Mouse (Mus musculus): ENCODE measurements around the gene Smg5. TPM values are rescaled to one million over a fixed set of nuclear protein-coding genes. Genes with fewer than 3 reads are reported as not detected.

The Smg5 gene
- polyA plus RNA-seq, 1 experiment from 2014 or later = 50.1 TPM

DNA sequence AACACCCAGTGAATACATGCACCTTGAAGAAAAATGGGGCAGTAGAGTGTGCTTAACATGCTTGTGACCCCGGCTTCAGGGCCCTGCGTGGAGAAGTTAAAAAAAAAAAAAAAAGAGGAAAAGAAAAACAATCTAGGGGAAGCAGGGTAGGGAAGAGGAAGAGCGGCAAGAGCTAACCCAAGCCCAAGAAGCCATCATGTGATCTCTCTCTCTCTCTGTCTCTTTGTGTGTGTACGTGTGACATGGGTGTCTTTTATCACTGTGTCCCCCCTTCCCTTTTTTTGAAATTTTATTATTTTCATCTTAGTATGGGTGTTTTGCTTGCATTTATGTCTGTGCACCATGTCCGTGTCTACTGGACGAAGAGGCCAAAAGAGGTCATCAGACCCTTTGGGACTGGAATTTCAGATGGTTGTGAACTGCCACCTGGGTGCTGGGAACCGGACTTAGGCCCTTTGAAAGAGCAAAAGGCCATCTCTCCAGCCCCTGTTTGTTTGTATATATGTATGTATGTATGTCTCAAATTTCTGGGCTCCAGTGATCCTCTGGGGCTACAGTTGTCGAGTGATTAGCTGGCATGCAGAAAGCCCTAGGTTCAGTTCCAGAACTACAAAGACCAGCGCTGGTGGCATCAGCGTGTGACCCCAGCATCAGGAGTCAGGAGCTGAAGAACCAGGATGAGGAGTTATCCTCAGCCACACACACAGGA is 67.6 kb downstream of the Smg5 start:
- Histone ChIP-seq H3K4me3 (ENCODE audit: low read length) (no peak overlapping the region), H3K4me1 (ENCODE audit: control insufficient read depth, insufficient read depth, low read length) (peaks cover 4% of the 10 kb centered on the region), H3K4me2 (ENCODE audit: low read depth, low read length) (no peak overlapping the region), H3K27me3 (ENCODE audit: control insufficient read depth, insufficient read depth, low read length) (no peaks in the 10 kb centered on the region), H3K9ac (ENCODE audit: low read length) (no peak overlapping the region), H3K27ac (ENCODE audit: low read length) (no peak overlapping the region), H3K36me3 (ENCODE audit: control insufficient read depth, insufficient read depth) (peaks cover 11% of the 10 kb centered on the region), H3K9me3 (replicated peaks; ENCODE audit: control insufficient read depth, low read length) (no peaks in the 10 kb centered on the region)
- 94% methylated on average over 10 of the region's 10 CpGs for WGBS
- no peak for ATAC-seq (replicated peaks; ENCODE audit: extremely low read depth, insufficient read depth, low FRiP score)

DNA sequence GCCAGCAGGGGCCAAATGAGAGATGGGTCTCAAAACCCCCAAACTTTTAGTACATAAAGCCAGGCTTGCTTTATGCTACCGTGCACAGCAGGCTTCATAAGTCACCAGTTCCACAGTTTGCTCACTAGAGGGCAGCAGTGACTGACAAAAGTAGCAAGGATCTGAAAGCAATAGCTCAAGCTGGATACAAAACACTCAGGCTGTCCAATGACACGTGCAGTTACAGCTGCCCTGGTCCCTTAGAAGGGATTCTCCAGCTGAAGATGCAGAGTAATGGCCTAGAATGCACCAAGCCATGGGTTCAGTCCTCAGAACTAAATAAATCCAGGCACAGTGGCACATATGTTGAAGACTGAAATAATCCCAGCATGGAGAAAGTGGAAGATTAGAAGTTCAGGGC is 71.0 kb downstream of the Smg5 start:
- Histone ChIP-seq H3K27ac (ENCODE audit: low read length) (no peak overlapping the region), H3K27me3 (ENCODE audit: control insufficient read depth, insufficient read depth, low read length) (no peaks in the 10 kb centered on the region), H3K36me3 (ENCODE audit: control insufficient read depth, insufficient read depth) (peaks cover 6% of the 10 kb centered on the region; the same call in 1 of the 2 replicates), H3K4me2 (ENCODE audit: low read depth, low read length) (no peak overlapping the region), H3K4me1 (ENCODE audit: control insufficient read depth, insufficient read depth, low read length) (peaks cover 17% of the 10 kb centered on the region), H3K9ac (ENCODE audit: low read length) (no peak overlapping the region), H3K9me3 (replicated peaks; ENCODE audit: control insufficient read depth, low read length) (no peaks in the 10 kb centered on the region), H3K4me3 (ENCODE audit: low read length) (no peak overlapping the region)
- 1% methylated on average over 2 of the region's 2 CpGs for WGBS
- ATAC-seq (replicated peaks; ENCODE audit: extremely low read depth, insufficient read depth, low FRiP score) = 0 out of 2 replicates have a peak, but pooled peaks have one; percentile 9

DNA sequence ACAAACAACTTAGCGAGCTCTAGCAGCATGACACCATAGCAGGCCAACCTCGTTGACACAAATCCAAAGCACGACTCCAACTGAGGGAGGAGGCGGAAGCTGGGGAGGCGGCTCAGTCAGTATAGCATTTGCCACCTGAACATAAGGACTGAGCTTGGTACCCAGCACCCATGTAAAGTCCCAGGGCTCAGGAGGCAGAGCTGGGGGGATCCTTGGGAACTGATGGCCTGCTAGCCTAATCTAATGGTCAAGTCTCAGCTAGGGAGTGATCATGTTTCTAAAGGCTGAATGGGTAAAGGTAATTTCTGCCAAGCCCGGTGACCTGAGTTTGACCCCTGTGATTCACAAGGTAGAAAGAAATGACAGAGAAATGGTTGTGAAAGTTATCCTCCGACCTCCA is 71.5 kb downstream of the Smg5 start:
- Histone ChIP-seq H3K9ac (ENCODE audit: low read length) (peak overlapping the region; percentile 31; the same call in 1 of the 2 replicates), H3K4me1 (ENCODE audit: control insufficient read depth, insufficient read depth, low read length) (peaks cover 17% of the 10 kb centered on the region), H3K36me3 (ENCODE audit: control insufficient read depth, insufficient read depth) (peaks cover 10% of the 10 kb centered on the region; the same call in 1 of the 2 replicates), H3K9me3 (replicated peaks; ENCODE audit: control insufficient read depth, low read length) (no peaks in the 10 kb centered on the region), H3K4me2 (ENCODE audit: low read depth, low read length) (no peak overlapping the region), H3K4me3 (ENCODE audit: low read length) (no peak overlapping the region), H3K27ac (ENCODE audit: low read length) (no peak overlapping the region), H3K27me3 (ENCODE audit: control insufficient read depth, insufficient read depth, low read length) (no peaks in the 10 kb centered on the region)
- no peak for ATAC-seq (replicated peaks; ENCODE audit: extremely low read depth, insufficient read depth, low FRiP score)
- WGBS = 53% methylated on average over 7 of the region's 7 CpGs

DNA sequence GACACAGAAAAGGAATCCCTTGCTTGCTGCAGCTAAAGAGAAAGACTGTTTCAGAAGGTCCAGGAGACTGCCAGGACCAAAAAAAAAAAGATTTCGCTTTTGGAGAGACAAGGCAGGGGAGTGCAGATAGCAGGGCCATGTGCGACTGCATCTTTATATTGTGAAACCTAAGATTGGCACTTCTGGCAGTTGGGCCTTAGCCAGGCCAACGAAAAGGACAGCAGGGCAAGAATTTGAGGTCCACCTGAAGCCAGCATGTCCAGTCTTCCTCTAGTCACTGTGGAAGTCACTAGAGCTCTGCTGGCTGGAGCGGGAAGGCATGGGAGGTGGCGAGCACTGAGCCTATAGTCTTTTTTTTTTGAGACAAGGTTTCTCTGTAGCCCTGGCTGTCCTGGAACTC is 72.9 kb downstream of the Smg5 start:
- Histone ChIP-seq H3K9me3 (replicated peaks; ENCODE audit: control insufficient read depth, low read length) (no peaks in the 10 kb centered on the region), H3K4me3 (ENCODE audit: low read length) (peak overlapping the region; percentile 71), H3K4me2 (ENCODE audit: low read depth, low read length) (peak overlapping the region; percentile 85), H3K36me3 (ENCODE audit: control insufficient read depth, insufficient read depth) (peaks cover 7% of the 10 kb centered on the region; the same call in 1 of the 2 replicates), H3K4me1 (ENCODE audit: control insufficient read depth, insufficient read depth, low read length) (peaks cover 17% of the 10 kb centered on the region), H3K27ac (ENCODE audit: low read length) (no peak overlapping the region; the same call in 1 of the 2 replicates), H3K27me3 (ENCODE audit: control insufficient read depth, insufficient read depth, low read length) (no peaks in the 10 kb centered on the region), H3K9ac (ENCODE audit: low read length) (peak overlapping the region; percentile 94)
- 37% methylated on average over 5 of the region's 5 CpGs for WGBS
- ATAC-seq (replicated peaks; ENCODE audit: extremely low read depth, insufficient read depth, low FRiP score) = no peak

DNA sequence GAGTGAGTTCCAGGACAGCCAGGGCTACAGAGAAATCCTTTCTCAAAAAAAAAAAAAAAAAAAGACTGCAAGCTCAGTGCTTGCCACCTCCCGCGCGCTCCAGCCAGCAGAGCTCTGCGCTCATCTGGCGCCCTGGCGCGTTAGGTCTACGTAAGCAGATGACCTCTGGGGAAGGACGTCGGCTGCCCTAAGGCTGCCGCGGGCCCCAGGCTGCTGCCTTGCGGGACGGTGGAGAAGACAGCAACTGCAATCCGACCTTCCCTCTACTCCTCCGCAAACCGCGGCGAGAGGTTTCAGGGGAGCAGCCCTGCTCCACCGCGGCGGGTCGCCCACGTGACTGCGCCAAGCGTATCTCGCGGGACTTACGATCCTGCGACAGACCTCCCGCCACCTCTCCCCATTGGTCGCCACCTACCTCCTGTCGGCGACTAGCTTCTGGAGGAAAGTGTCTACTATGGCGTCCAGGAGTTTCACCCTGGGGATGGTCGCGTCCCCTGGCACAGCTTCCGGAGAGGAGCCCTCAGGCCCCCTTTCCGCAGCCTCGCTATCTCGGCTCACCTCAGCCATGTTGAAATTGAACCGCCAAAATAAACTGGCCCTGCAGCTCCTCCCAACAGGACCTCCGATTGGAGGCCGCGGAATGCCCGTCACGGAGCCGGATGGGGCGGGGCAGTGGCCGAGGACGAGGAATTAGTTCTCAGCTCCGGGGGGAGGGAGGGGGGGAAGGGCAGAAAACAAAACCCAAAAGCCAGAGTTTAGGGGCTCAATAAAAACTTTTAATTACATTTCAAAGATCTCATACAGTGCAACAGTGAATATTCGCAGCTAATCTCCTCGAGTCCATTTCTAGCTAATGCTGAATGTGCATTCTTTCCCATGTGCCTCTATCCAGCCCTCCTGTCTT is 73.9 kb downstream of the Smg5 start, which contains the start of gene Pmf1:
Gene Pmf1, minus strand, starts transcription at position 591 of the 904 bp plus-strand sequence.
- Histone ChIP-seq H3K4me1 (ENCODE audit: control insufficient read depth, insufficient read depth, low read length) (peaks cover 17% of the 10 kb centered on the region), H3K4me2 (ENCODE audit: low read depth, low read length) (peak within 1 kb of the TSS; percentile 85), H3K27ac (ENCODE audit: low read length) (peak within 1 kb of the TSS; percentile 98), H3K9me3 (replicated peaks; ENCODE audit: control insufficient read depth, low read length) (no peaks in the 10 kb centered on the region), H3K9ac (ENCODE audit: low read length) (peak within 1 kb of the TSS; percentile 94), H3K4me3 (ENCODE audit: low read length) (peak within 1 kb of the TSS; percentile 71), H3K27me3 (ENCODE audit: control insufficient read depth, insufficient read depth, low read length) (no peaks in the 10 kb centered on the region), H3K36me3 (ENCODE audit: control insufficient read depth, insufficient read depth) (peaks cover 6% of the 10 kb centered on the region; the same call in 1 of the 2 replicates)
- peak; percentile 90 for ATAC-seq (replicated peaks; ENCODE audit: extremely low read depth, insufficient read depth, low FRiP score)
- WGBS = 0% methylated on average over 54 of the region's 54 CpGs

DNA sequence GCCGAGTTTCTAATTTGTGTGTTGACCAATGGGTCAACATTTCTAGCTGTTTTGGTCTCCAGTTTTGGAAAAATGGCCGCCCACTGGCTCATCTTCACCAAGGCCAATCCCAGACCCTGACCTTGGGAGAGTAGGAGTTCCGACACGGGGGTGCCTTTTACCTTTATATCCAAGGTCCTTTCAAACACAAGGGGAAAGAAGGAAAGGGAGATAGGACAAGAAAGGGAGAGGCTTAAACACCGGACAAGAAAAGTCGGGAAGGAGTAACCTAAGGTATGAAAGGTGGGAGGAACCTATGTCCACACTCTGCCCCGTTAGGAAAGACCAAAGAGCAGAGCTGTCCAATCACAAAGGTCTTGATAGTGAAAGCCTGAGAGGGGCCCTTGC is 74.6 kb downstream of the Smg5 start:
- Histone ChIP-seq H3K36me3 (ENCODE audit: control insufficient read depth, insufficient read depth) (peaks cover 6% of the 10 kb centered on the region; the same call in 1 of the 2 replicates), H3K4me2 (ENCODE audit: low read depth, low read length) (peak overlapping the region; percentile 85), H3K27me3 (ENCODE audit: control insufficient read depth, insufficient read depth, low read length) (no peaks in the 10 kb centered on the region), H3K4me1 (ENCODE audit: control insufficient read depth, insufficient read depth, low read length) (peaks cover 17% of the 10 kb centered on the region), H3K9me3 (replicated peaks; ENCODE audit: control insufficient read depth, low read length) (no peaks in the 10 kb centered on the region), H3K9ac (ENCODE audit: low read length) (peak overlapping the region; percentile 94), H3K27ac (ENCODE audit: low read length) (peak overlapping the region; percentile 98), H3K4me3 (ENCODE audit: low read length) (peak overlapping the region; percentile 71)
- no peak for ATAC-seq (replicated peaks; ENCODE audit: extremely low read depth, insufficient read depth, low FRiP score)
- WGBS = 19% methylated on average over 7 of the region's 7 CpGs

DNA sequence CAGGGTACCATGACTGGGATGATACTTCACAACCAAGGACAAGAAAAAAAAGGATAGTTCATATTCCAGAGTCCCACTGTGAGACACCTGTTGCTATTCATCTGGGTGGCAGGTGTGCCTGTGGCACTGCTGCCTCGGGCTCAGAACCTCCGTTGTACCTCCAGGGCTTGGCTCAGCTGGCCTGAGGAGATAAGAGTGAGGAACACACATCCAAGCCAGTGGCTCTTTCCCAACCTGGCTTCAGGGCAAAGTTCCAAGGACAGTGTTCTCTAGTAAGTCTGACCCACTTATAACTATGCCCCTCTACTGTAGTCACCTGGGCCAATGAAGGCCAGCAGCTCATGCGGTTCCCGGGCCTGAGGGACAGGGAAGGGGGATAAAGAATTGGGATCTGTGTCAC is 75.6 kb downstream of the Smg5 start:
- no peak for ATAC-seq (replicated peaks; ENCODE audit: extremely low read depth, insufficient read depth, low FRiP score)
- Histone ChIP-seq H3K4me2 (ENCODE audit: low read depth, low read length) (no peak overlapping the region), H3K27ac (ENCODE audit: low read length) (no peak overlapping the region), H3K4me3 (ENCODE audit: low read length) (no peak overlapping the region), H3K27me3 (ENCODE audit: control insufficient read depth, insufficient read depth, low read length) (no peaks in the 10 kb centered on the region), H3K9ac (ENCODE audit: low read length) (no peak overlapping the region), H3K4me1 (ENCODE audit: control insufficient read depth, insufficient read depth, low read length) (peaks cover 17% of the 10 kb centered on the region), H3K36me3 (ENCODE audit: control insufficient read depth, insufficient read depth) (peaks cover 14% of the 10 kb centered on the region), H3K9me3 (replicated peaks; ENCODE audit: control insufficient read depth, low read length) (no peaks in the 10 kb centered on the region)
- 79% methylated on average over 4 of the region's 4 CpGs for WGBS
